Mouse (Mus musculus) heart, embryonic 14.5 days (tissue): Measurements from ENCODE around the gene Asb6. TPM values are rescaled to one million over a fixed set of nuclear protein-coding genes. Genes with fewer than 3 reads are reported as not detected.
A peak's percentile ranks its signal among the peaks of the same experiment; 100 is the strongest.

Experiments used
- ATAC-seq: fragments of 200-750 bp; cut with Nextera tagmentation; 2 replicates; pipeline ENCODE4 v1.8.0; 2017; ENCODE audit warnings: low read depth, moderate TSS enrichment; ENCODE audit not compliant: insufficient number of reproducible peaks, insufficient read depth, low FRiP score
- H3K27ac ChIP-seq, 2 experiments: fragments of 200-500 bp in 1 of 2; fragments of 300-500 bp in 1 of 2; sonication (generic) in 1 of 2; replicated peaks in 1 of 2; 2 replicates each; pipeline ENCODE4 v1.5.1; 2012 to 2014; ENCODE audit warnings: low read depth in 2 of 2, low read length in 2 of 2, control low read depth in 1 of 2, mild to moderate bottlenecking in 1 of 2, mixed read lengths in 1 of 2; ENCODE audit not compliant: control insufficient read depth in 1 of 2, insufficient read depth in 1 of 2
- H3K27me3 ChIP-seq: fragments of 300-500 bp; sonication (generic); 2 replicates; pipeline ENCODE4 v1.6.1; 2014; ENCODE audit warnings: mild to moderate bottlenecking, low read length, control low read depth; ENCODE audit not compliant: control insufficient read depth, insufficient read depth
- H3K36me3 ChIP-seq: fragments of 300-500 bp; sonication (generic); 2 replicates; pipeline ENCODE4 v1.6.1; 2014; ENCODE audit warnings: mild to moderate bottlenecking, control low read depth, low read length, mixed read lengths; ENCODE audit not compliant: control insufficient read depth, insufficient read depth
- H3K4me1 ChIP-seq, 2 experiments: fragments of 200-500 bp in 1 of 2; fragments of 300-500 bp in 1 of 2; sonication (generic) in 1 of 2; 2 replicates each; pipeline ENCODE4 v1.6.1; 2012 to 2014; ENCODE audit warnings: low read length in 2 of 2, control low read depth in 1 of 2, mixed read lengths in 1 of 2; ENCODE audit not compliant: control insufficient read depth in 2 of 2, insufficient read depth in 2 of 2
- H3K4me2 ChIP-seq: fragments of 300-500 bp; sonication (generic); 2 replicates; pipeline ENCODE4 v1.6.1; 2014; ENCODE audit warnings: mild to moderate bottlenecking, low read length
- H3K4me3 ChIP-seq, 2 experiments: fragments of 200-500 bp in 1 of 2; fragments of 300-500 bp in 1 of 2; sonication (generic) in 1 of 2; 2 replicates each; pipeline ENCODE4 v1.5.1; 2012 to 2014; ENCODE audit warnings: low read length in 2 of 2, mild to moderate bottlenecking in 2 of 2, control low read depth in 1 of 2, low read depth in 1 of 2, moderate library complexity in 1 of 2; ENCODE audit not compliant: control insufficient read depth in 1 of 2, insufficient read depth in 1 of 2
- H3K9ac ChIP-seq: fragments of 300-500 bp; sonication (generic); 2 replicates; pipeline ENCODE4 v1.6.1; 2014; ENCODE audit warnings: mild to moderate bottlenecking, low read length
- H3K9me3 ChIP-seq: fragments of 300-500 bp; sonication (generic); 2 replicates; pipeline ENCODE4 v1.6.1; 2016; ENCODE audit warnings: low read length, control low read depth; ENCODE audit not compliant: control insufficient read depth
- WGBS: fragments of 180-500 bp; shearing (Covaris S2); extraction: QIAGEN DNeasy Blood & Tissue Kit; methylation state at CpG from one replicate; pipeline ENCODE4 v1.1.7; 2014; 5-methylcytosine and 5-hydroxymethylcytosine counted together
- polyA plus RNA-seq: library from polyadenylated mRNA; unstranded; fragments of >200 nt; fragmentation: Nextera tagmentation; extraction: Ambion mirVana; gene quantifications from 2 replicates; pipeline ENCODE4 v1.2.1, GENCODE M21; 2014

The Asb6 gene
- polyA plus RNA-seq, 1 experiment from 2014 or later, result 16.7 TPM

DNA sequence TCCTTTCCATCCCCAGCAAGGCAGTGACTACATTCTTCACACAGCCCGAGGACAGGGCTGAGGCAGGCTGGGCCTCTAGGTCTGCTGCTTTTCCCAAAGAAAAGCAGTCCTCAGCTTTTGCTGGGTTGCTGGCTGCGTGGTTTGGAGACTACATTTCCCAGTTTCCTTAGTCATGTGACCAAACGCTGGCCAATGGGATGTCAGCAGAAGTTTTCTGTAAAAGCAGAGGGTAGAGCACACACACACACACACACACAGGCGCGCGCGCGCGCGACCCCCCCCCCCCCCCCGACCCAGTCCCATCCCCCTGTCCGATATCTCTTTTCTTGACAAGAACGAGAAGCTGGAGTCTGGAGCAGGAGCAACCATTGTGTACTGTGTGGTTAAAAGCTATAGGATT, 46.8 kb downstream of the Asb6 start:
- 1% methylated on average over 12 of the region's 13 CpGs for WGBS
- ATAC-seq, result no peak
- H3K36me3 ChIP-seq, result no peaks in the 10 kb centered on the region
- H3K4me3 ChIP-seq, result peak overlapping the region in 1 of 2 experiments; percentile 22; a peak in 2 of 4 replicates
- no peaks in the 10 kb centered on the region for H3K9me3 ChIP-seq
- peaks cover 18 to 27% of the 10 kb centered on the region in 2 experiments for H3K4me1 ChIP-seq
- peak overlapping the region; percentile 40 to 77 for H3K27ac ChIP-seq
- no peaks in the 10 kb centered on the region for H3K27me3 ChIP-seq
- H3K9ac ChIP-seq, result peak overlapping the region; percentile 60
- peak overlapping the region; percentile 78 for H3K4me2 ChIP-seq

DNA sequence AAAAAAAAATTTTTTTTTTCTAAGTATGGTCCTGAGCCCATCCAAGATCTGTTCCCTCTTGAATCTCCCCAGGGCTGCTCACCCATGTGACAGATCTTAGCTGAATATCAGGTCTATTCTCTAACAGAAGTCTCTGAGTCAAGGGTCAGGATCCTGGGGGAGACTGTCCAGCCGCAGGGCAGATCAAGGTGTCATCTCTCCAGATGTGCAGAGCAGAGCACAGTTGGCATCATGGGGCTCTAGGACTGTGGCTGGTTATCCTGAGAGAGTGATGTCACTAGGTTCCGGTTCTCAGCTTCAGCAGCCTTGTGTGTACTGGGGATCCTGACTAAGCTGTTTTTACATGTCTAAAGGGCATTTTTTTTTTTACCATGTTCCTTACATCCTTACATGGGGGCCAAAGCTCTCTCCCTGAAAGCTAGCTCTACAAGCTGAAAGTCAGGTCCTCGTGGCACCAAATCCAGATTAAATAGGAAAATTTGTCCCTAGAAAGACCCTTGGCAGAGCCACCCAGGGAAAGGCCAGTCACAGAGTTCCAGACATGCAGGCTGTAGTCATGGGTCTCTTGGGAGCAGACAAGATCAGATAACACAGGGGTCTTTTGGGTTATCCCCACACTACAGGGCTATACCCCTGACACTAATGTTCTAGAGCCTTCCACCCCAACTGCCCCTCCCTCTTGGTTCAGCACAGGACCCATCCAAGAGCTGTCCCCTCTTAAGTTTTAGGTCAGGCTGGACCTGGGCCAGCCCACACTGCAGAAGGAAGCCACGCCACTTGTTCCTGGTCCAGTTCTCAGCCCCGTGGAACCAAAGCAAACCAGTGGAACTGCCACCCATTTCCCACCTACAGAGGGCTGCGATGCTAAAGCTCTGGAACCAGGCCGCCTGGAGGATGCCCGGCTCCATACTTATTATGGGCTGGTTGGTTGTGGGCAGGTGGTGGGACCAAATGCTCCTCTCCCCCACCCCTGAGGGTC, 47.5 kb downstream of the Asb6 start:
- 76% methylated on average over 8 of the region's 8 CpGs for WGBS
- no peaks in the 10 kb centered on the region for H3K9me3 ChIP-seq
- peak overlapping the region; percentile 78 for H3K4me2 ChIP-seq
- H3K4me1 ChIP-seq, result peaks cover 18 to 27% of the 10 kb centered on the region in 2 experiments
- peak overlapping the region in 1 of 2 experiments; percentile 22; a peak in 1 of 4 replicates for H3K4me3 ChIP-seq
- no peak for ATAC-seq
- H3K27ac ChIP-seq, result peak overlapping the region; percentile 40 to 77; a peak in 3 of 4 replicates
- no peaks in the 10 kb centered on the region for H3K36me3 ChIP-seq
- no peaks in the 10 kb centered on the region for H3K27me3 ChIP-seq
- peak overlapping the region; percentile 60 for H3K9ac ChIP-seq

DNA sequence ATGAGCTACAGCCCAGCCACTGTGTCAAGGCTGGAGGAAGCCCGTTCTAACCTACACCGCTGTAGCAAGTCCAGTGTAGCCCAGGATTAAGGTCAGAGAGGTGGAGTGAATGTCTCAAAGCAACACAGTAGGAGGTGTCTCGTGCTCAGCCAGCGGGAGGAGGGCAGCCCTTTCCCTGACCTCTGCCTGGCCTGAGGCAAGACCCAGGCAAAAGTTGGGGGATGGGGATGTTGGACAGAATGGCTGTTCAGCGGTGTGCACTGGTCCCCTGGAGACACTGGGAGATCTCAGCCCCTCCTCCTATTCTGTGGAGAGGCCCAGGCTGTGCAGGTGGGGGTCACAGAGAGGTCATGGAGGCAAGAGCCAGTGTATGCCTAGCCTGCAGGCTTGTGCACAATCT, 50.9 kb downstream of the Asb6 start:
- no peak overlapping the region for H3K4me3 ChIP-seq
- 0 out of 2 replicates have a peak, but pooled peaks have one; percentile 24 for ATAC-seq
- peaks cover 13 to 19% of the 10 kb centered on the region in 2 experiments for H3K4me1 ChIP-seq

DNA sequence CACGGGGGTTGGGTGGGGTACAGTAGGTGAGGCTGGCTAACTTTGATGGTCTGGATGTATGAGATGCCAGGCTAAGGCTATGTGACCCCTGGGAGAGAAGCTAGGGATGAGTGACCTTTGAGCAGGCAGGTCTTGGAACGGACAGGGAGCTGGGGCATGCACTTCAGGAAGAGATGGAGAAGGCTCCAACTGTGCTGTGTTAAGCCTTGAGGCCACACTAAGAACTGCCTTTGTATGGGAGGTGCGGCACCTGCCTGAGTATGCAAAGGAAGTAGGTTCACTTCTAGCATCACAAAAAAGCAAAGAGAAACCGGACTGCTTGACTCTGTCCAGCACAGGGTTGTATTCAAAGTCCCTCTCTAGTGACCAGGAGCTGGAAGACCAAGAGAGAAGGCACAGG, 51.9 kb downstream of the Asb6 start:
- Histone ChIP-seq H3K27ac (no peak overlapping the region), H3K27me3 (no peaks in the 10 kb centered on the region), H3K4me2 (no peak overlapping the region), H3K4me1 (peaks cover 13 to 16% of the 10 kb centered on the region in 2 experiments; a peak in 3 of 4 replicates), H3K36me3 (no peaks in the 10 kb centered on the region), H3K4me3 (no peak overlapping the region), H3K9me3 (no peaks in the 10 kb centered on the region), H3K9ac (no peak overlapping the region)
- 84% methylated on average over 4 of the region's 4 CpGs for WGBS
- no peak for ATAC-seq

More for the DNA sequence above, 50.9 kb downstream of the Asb6 start:
- Histone ChIP-seq H3K9me3 (no peaks in the 10 kb centered on the region), H3K9ac (no peak overlapping the region), H3K27ac (0 out of 4 replicates have a peak overlapping the region, but pooled peaks of 1 of the 2 experiments have one; percentile 28), H3K4me2 (no peak overlapping the region), H3K27me3 (no peaks in the 10 kb centered on the region), H3K36me3 (no peaks in the 10 kb centered on the region)
- 12% methylated on average over 5 of the region's 5 CpGs for WGBS

DNA sequence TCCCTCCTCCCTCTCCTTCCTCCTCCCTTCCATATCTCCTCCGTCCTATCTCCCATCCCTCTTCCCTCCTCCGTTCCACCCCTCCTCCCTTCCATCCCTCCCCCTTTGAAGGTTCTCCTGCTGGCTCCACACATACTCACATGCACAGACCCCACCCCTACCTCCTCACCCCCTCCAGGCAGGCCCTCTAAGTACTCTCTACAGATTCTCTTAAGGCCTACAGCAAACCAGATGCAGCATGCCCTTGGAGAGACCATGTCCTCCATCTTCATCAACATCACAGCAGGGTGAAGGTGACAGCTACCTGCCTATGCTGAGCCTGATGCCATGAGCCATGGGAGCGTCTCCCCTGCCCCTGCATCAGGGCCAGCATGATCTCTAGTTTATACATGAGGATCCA, 52.9 kb downstream of the Asb6 start:
- no peak overlapping the region for H3K9ac ChIP-seq
- no peaks in the 10 kb centered on the region for H3K27me3 ChIP-seq
- H3K4me3 ChIP-seq, result no peak overlapping the region
- H3K27ac ChIP-seq, result no peak overlapping the region
- no peak for ATAC-seq
- no peaks in the 10 kb centered on the region for H3K36me3 ChIP-seq
- 66% methylated on average over 3 of the region's 3 CpGs for WGBS
- H3K4me2 ChIP-seq, result no peak overlapping the region
- no peaks in the 10 kb centered on the region for H3K9me3 ChIP-seq
- H3K4me1 ChIP-seq, result peaks cover 17 to 24% of the 10 kb centered on the region in 2 experiments

DNA sequence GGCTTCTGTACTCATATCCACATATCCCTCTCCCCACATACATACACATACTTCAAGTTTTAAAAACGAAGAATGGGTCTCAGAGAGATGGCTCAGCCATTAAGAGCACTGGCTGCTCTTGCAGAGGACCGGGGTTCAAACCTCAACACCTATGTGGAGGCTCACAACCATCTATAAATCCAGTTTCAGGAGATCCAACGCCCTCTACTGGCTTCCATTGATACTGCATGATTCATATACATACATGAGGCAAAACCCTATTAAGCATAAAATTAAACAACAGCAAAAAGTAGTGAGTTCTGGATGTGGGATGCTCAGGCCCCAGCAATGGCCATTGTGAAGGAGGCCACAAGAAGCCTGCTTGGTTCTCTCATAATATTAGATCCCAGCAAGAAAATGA, 54.2 kb downstream of the Asb6 start:
- 49% methylated on average over 3 of the region's 3 CpGs for WGBS

DNA sequence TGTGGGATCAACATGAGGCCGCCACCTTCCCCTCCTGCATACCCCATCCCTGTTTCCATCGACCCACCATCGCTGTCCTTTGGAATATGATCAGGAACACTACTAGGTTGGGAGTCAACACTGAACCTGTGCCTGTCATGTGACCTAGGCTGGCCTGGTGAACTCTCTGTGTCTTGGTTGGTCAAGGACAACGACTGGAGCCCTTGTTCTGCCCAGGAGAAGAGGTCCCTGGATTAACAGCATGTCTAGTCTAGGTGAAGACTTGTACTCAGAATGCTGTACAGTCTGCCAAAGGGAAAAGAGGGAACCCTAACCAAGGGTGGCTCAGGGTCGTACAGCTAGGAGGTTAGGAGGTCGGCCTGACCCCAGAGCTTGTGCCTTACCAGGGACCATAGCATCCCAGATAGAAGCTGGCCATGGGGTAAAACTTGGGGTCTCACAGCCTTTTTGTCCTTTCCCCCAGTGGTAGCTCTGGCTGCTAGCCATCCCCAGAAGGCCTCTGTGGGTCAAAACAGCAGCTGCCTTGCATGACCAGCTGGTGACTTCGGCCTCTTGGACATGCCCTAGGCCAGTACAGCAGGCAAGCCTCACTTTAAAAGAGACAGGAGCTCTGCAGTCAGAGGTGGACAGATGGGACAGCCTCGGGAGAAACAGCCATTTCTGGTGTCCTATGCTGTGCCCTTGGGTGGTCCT, 56.7 kb downstream of the Asb6 start:
- Histone ChIP-seq H3K27ac (peak overlapping the region; percentile 77 to 92), H3K9me3 (no peaks in the 10 kb centered on the region), H3K4me1 (peaks cover 21 to 30% of the 10 kb centered on the region in 2 experiments), H3K4me3 (no peak overlapping the region), H3K4me2 (no peak overlapping the region), H3K9ac (no peak overlapping the region), H3K36me3 (no peaks in the 10 kb centered on the region), H3K27me3 (no peaks in the 10 kb centered on the region)
- ATAC-seq, result no peak
- WGBS, result 74% methylated on average over 8 of the region's 8 CpGs

More for the DNA sequence above, 54.2 kb downstream of the Asb6 start:
- Histone ChIP-seq H3K36me3 (no peaks in the 10 kb centered on the region), H3K9ac (no peak overlapping the region), H3K4me2 (no peak overlapping the region), H3K27ac (no peak overlapping the region), H3K9me3 (no peaks in the 10 kb centered on the region), H3K4me3 (no peak overlapping the region), H3K27me3 (no peaks in the 10 kb centered on the region), H3K4me1 (peaks cover 26 to 35% of the 10 kb centered on the region in 2 experiments)
- ATAC-seq, result no peak
